Comparison of ENCODE assay signal across 9 mouse cellular contexts in genomic region chr7:29517178-29517577, GRCm38 (mm10). TPM values are rescaled to one million over a fixed set of nuclear protein-coding genes. Genes with fewer than 3 reads are reported as not detected.
A peak's percentile ranks its signal among the peaks of the same experiment; 100 is the strongest.
DNase-seq lines count a peak whose midpoint lies in the region; ATAC-seq lines count a peak whose summit lies in the region.
"Had no signal": no experiment of that assay in that cellular context is flagged by ENCODE, and none has a peak within 500 bp of the region (broad histone marks: within the 10 kb centered on the region; RNA-seq: fewer than 3 reads in every experiment).

No protein-coding gene starts in this region.

- H3K27me3 ChIP-seq in kidney, embryonic 15.5 days: no peaks in the 10 kb centered on the region
- no peaks in the 10 kb centered on the region for H3K27me3 ChIP-seq in embryonic facial prominence, embryonic 11.5 days (ENCODE audit: control insufficient read depth, insufficient read depth, low read length)
- no peaks in the 10 kb centered on the region for H3K27me3 ChIP-seq in hindbrain, embryonic 16.5 days (replicated peaks; ENCODE audit: control insufficient read depth, insufficient read depth, low read length)
- H3K27me3 ChIP-seq in midbrain, embryonic 13.5 days: 0 out of 2 replicates have a peak, but pooled peaks cover 2% of the 10 kb centered on the region
- H3K27me3 ChIP-seq: Patski had no signal

- 55% methylated on average over 5 of the region's 5 CpGs for WGBS in kidney, embryonic 15.5 days
- WGBS in embryonic facial prominence, embryonic 11.5 days: 70% methylated on average over 5 of the region's 5 CpGs
- 53% methylated on average over 5 of the region's 5 CpGs for WGBS in hindbrain, embryonic 16.5 days
- 56% methylated on average over 5 of the region's 5 CpGs for WGBS in midbrain, embryonic 13.5 days

- no peak for DNase-seq in kidney, postnatal 4 days
- no peak for DNase-seq in embryonic facial prominence, embryonic 11.5 days (ENCODE audit: low spot score)
- DNase-seq in thymus, postnatal 36 days: no peak
- no peak for DNase-seq in cerebellum, postnatal 4 days (ENCODE audit: low spot score in 2 of 2)
- DNase-seq in gastrocnemius, adult 8-10 months (ENCODE audit: low spot score in 2 of 2): no peak

- no peaks in the 10 kb centered on the region for H3K36me3 ChIP-seq in kidney, embryonic 15.5 days
- no peaks in the 10 kb centered on the region for H3K36me3 ChIP-seq in embryonic facial prominence, embryonic 11.5 days (replicated peaks; ENCODE audit: control insufficient read depth, insufficient read depth, low read depth, low read length)
- H3K36me3 ChIP-seq in hindbrain, embryonic 16.5 days (ENCODE audit: control insufficient read depth, insufficient read depth, low read length): no peaks in the 10 kb centered on the region
- H3K36me3 ChIP-seq in midbrain, embryonic 13.5 days: no peaks in the 10 kb centered on the region

- H3K4me3 ChIP-seq in kidney, embryonic 15.5 days (replicated peaks): peak overlapping the region; percentile 63
- H3K4me3 ChIP-seq in embryonic facial prominence, embryonic 11.5 days (ENCODE audit: low read depth, low read length): no peak overlapping the region; the same call in 1 of the 2 replicates
- H3K4me3 ChIP-seq in hindbrain, embryonic 16.5 days (ENCODE audit: low read length): peak overlapping the region; percentile 94
- peak overlapping the region; percentile 72 for H3K4me3 ChIP-seq in midbrain, embryonic 13.5 days (replicated peaks)

- peaks cover 41% of the 10 kb centered on the region for H3K4me1 ChIP-seq in kidney, embryonic 15.5 days
- no peaks in the 10 kb centered on the region for H3K4me1 ChIP-seq in embryonic facial prominence, embryonic 11.5 days (ENCODE audit: control insufficient read depth, insufficient read depth, low read length)
- peaks cover 18% of the 10 kb centered on the region for H3K4me1 ChIP-seq in hindbrain, embryonic 16.5 days (ENCODE audit: control insufficient read depth, insufficient read depth, low read depth, low read length)
- peaks cover 21% of the 10 kb centered on the region for H3K4me1 ChIP-seq in midbrain, embryonic 13.5 days (replicated peaks)

- peak overlapping the region; percentile 91 for H3K4me2 ChIP-seq in kidney, embryonic 15.5 days
- H3K4me2 ChIP-seq in embryonic facial prominence, embryonic 11.5 days (ENCODE audit: low read depth, low read length): 0 out of 2 replicates have a peak overlapping the region, but pooled peaks have one; percentile 59
- H3K4me2 ChIP-seq in hindbrain, embryonic 16.5 days (ENCODE audit: low read length): peak overlapping the region; percentile 89
- peak overlapping the region; percentile 73 for H3K4me2 ChIP-seq in midbrain, embryonic 13.5 days (replicated peaks)

- ATAC-seq in kidney, embryonic 15.5 days (replicated peaks; ENCODE audit: low FRiP score): no peak
- ATAC-seq in embryonic facial prominence, embryonic 11.5 days (replicated peaks; ENCODE audit: insufficient number of reproducible peaks, low FRiP score, low TSS enrichment, low read depth): no peak
- ATAC-seq in hindbrain, embryonic 16.5 days: no peak
- no peak for ATAC-seq in midbrain, embryonic 13.5 days
- ATAC-seq: Patski had no signal

- H3K9ac ChIP-seq in kidney, embryonic 15.5 days: 0 out of 2 replicates have a peak overlapping the region, but pooled peaks have one; percentile 71
- no peak overlapping the region for H3K9ac ChIP-seq in embryonic facial prominence, embryonic 11.5 days (replicated peaks; ENCODE audit: low read length)
- peak overlapping the region; percentile 88 for H3K9ac ChIP-seq in hindbrain, embryonic 16.5 days (ENCODE audit: low read depth, low read length)
- peak overlapping the region; percentile 81 for H3K9ac ChIP-seq in midbrain, embryonic 13.5 days (replicated peaks)

- H3K27ac ChIP-seq in kidney, embryonic 15.5 days: no peak overlapping the region
- no peak overlapping the region for H3K27ac ChIP-seq in embryonic facial prominence, embryonic 11.5 days (replicated peaks; ENCODE audit: low read depth, low read length)
- H3K27ac ChIP-seq in hindbrain, embryonic 16.5 days (ENCODE audit: low read depth, low read length): no peak overlapping the region
- no peak overlapping the region for H3K27ac ChIP-seq in midbrain, embryonic 13.5 days

- no peaks in the 10 kb centered on the region for H3K9me3 ChIP-seq in kidney, embryonic 15.5 days (replicated peaks)
- no peaks in the 10 kb centered on the region for H3K9me3 ChIP-seq in embryonic facial prominence, embryonic 11.5 days (replicated peaks; ENCODE audit: control insufficient read depth, low read length)
- no peaks in the 10 kb centered on the region for H3K9me3 ChIP-seq in hindbrain, embryonic 16.5 days (ENCODE audit: control insufficient read depth, low read length)
- H3K9me3 ChIP-seq in midbrain, embryonic 13.5 days: no peaks in the 10 kb centered on the region

RNA-seq across cellular contexts. Expression of gene Sipa1l3, which starts 1.3 kb away (rescaled TPM):
- 14.4 and 14.5 TPM in 2 replicates for polyA plus RNA-seq in kidney, embryonic 15.5 days (2015; fragmentation: Nextera tagmentation; extraction: Ambion mirVana)
- 4.5 and 6.8 TPM in 2 replicates for polyA plus RNA-seq in embryonic facial prominence, embryonic 11.5 days (2014; fragmentation: Nextera tagmentation; extraction: Ambion mirVana)
- polyA plus RNA-seq in hindbrain, embryonic 16.5 days (2015; fragmentation: Nextera tagmentation; extraction: Ambion mirVana): 18.2 and 23.1 TPM in 2 replicates
- 14.8 and 15.2 TPM in 2 replicates for polyA plus RNA-seq in midbrain, embryonic 13.5 days (2015; fragmentation: Nextera tagmentation; extraction: Ambion mirVana)
- 1 to 10 TPM; 5.3 to 7.0 (median 6.2) TPM for total RNA-seq in gastrocnemius, adult 8-10 months (2022)
